Mouse (Mus musculus) embryonic fibroblast, embryonic 13.5 days (primary cell): ENCODE data around the gene Hpd.

Source experiments
- CTCF ChIP-seq: IDR thresholded peaks from 2 replicates; pipeline ENCODE4 v1.5.1; 2011; ENCODE audit warnings: mild to moderate bottlenecking, control low read depth, low read length, moderate library complexity, borderline replicate concordance; ENCODE audit not compliant: insufficient read depth
- POLR2A ChIP-seq: IDR thresholded peaks from 2 replicates; pipeline ENCODE4 v1.6.1; 2011; ENCODE audit warnings: low read depth, mild to moderate bottlenecking, control low read depth, low read length, moderate library complexity

- TF ChIP-seq POLR2A = no peak
- no peak for TF ChIP-seq CTCF
Measured at GRCm38 (mm10) chr5:123151077-123151476, 31.4 kb downstream of the Hpd start.
